Mouse (Mus musculus): ENCODE data around the gene Trip10. TPM values are rescaled to one million over a fixed set of nuclear protein-coding genes. Genes with fewer than 3 reads are reported as not detected.

Gene Trip10
- polyA plus RNA-seq, 1 experiment from 2014 or later = 23.6 TPM

GRCm38 (mm10) chr17:57258191-57258590 is 8.9 kb downstream of the Trip10 start:
- Histone ChIP-seq H3K36me3 (ENCODE audit: control insufficient read depth, insufficient read depth, low read length) (peaks cover 16% of the 10 kb centered on the region; the same call in 1 of the 2 replicates), H3K9me3 (ENCODE audit: control insufficient read depth, low read length) (no peaks in the 10 kb centered on the region), H3K27ac (ENCODE audit: low read depth, low read length) (no peak overlapping the region), H3K4me3 (ENCODE audit: low read depth, low read length) (no peak overlapping the region), H3K4me2 (no peak overlapping the region), H3K9ac (ENCODE audit: low read length) (no peak overlapping the region), H3K27me3 (ENCODE audit: control insufficient read depth, insufficient read depth, low read length) (no peaks in the 10 kb centered on the region), H3K4me1 (ENCODE audit: control insufficient read depth, insufficient read depth, low read length) (no peaks in the 10 kb centered on the region)
- DNase-seq (ENCODE audit: low spot score, missing footprints) (peak; percentile 37), ATAC-seq (ENCODE audit: low FRiP score) (no peak)
- 89% methylated on average over 3 of the region's 3 CpGs for WGBS

GRCm38 (mm10) chr17:57259742-57260141 is 10.5 kb downstream of the Trip10 start:
- H3K27me3 ChIP-seq (ENCODE audit: control insufficient read depth, insufficient read depth, low read length) = no peaks in the 10 kb centered on the region
- no peaks in the 10 kb centered on the region for H3K9me3 ChIP-seq (ENCODE audit: control insufficient read depth, low read length)
- peaks cover 11% of the 10 kb centered on the region; the same call in 1 of the 2 replicates for H3K36me3 ChIP-seq (ENCODE audit: control insufficient read depth, insufficient read depth, low read length)
- no peak overlapping the region for H3K4me2 ChIP-seq
- WGBS = 96% methylated on average over 8 of the region's 8 CpGs
- H3K4me1 ChIP-seq (ENCODE audit: control insufficient read depth, insufficient read depth, low read length) = no peaks in the 10 kb centered on the region
- ATAC-seq (ENCODE audit: low FRiP score) (no peak), DNase-seq (ENCODE audit: low spot score, missing footprints) (peak; percentile 6)
- no peak overlapping the region for H3K4me3 ChIP-seq (ENCODE audit: low read depth, low read length)
- no peak overlapping the region for H3K27ac ChIP-seq (ENCODE audit: low read depth, low read length)
- no peak overlapping the region for H3K9ac ChIP-seq (ENCODE audit: low read length)

- no peak overlapping the region for H3K9ac ChIP-seq (ENCODE audit: low read length)
- no peak overlapping the region for H3K27ac ChIP-seq (ENCODE audit: low read depth, low read length)
- ATAC-seq (ENCODE audit: low FRiP score) = no peak
- DNase-seq (ENCODE audit: low spot score, missing footprints) = peak; percentile 28
- H3K4me3 ChIP-seq (ENCODE audit: low read depth, low read length) = no peak overlapping the region
- no peaks in the 10 kb centered on the region for H3K27me3 ChIP-seq (ENCODE audit: control insufficient read depth, insufficient read depth, low read length)
- WGBS = 88% methylated on average over 9 of the region's 9 CpGs
- no peak overlapping the region for H3K4me2 ChIP-seq
- no peaks in the 10 kb centered on the region for H3K9me3 ChIP-seq (ENCODE audit: control insufficient read depth, low read length)
- H3K36me3 ChIP-seq (ENCODE audit: control insufficient read depth, insufficient read depth, low read length) = peaks cover 8% of the 10 kb centered on the region; the same call in 1 of the 2 replicates
- no peaks in the 10 kb centered on the region for H3K4me1 ChIP-seq (ENCODE audit: control insufficient read depth, insufficient read depth, low read length)
Measured at GRCm38 (mm10) chr17:57260351-57260750, 11.1 kb downstream of the Trip10 start.

- ATAC-seq (ENCODE audit: low FRiP score) (no peak), DNase-seq (ENCODE audit: low spot score, missing footprints) (no peak)
- no peak overlapping the region for H3K4me3 ChIP-seq (ENCODE audit: low read depth, low read length)
- no peak overlapping the region for H3K4me2 ChIP-seq
- no peak overlapping the region for H3K9ac ChIP-seq (ENCODE audit: low read length)
- H3K27ac ChIP-seq (ENCODE audit: low read depth, low read length) = no peak overlapping the region
- no peaks in the 10 kb centered on the region for H3K9me3 ChIP-seq (ENCODE audit: control insufficient read depth, low read length)
- H3K4me1 ChIP-seq (ENCODE audit: control insufficient read depth, insufficient read depth, low read length) = no peaks in the 10 kb centered on the region
- 94% methylated on average over 4 of the region's 4 CpGs for WGBS
- peaks cover 8% of the 10 kb centered on the region; the same call in 1 of the 2 replicates for H3K36me3 ChIP-seq (ENCODE audit: control insufficient read depth, insufficient read depth, low read length)
- no peaks in the 10 kb centered on the region for H3K27me3 ChIP-seq (ENCODE audit: control insufficient read depth, insufficient read depth, low read length)
Measured at GRCm38 (mm10) chr17:57261286-57261685, 12.0 kb downstream of the Trip10 start.

GRCm38 (mm10) chr17:57261796-57262195 is 12.5 kb downstream of the Trip10 start:
- DNase-seq (ENCODE audit: low spot score, missing footprints) (no peak), ATAC-seq (ENCODE audit: low FRiP score) (no peak)
- no peak overlapping the region for H3K27ac ChIP-seq (ENCODE audit: low read depth, low read length)
- 52% methylated on average over 1 of the region's 1 CpGs for WGBS
- no peak overlapping the region for H3K4me3 ChIP-seq (ENCODE audit: low read depth, low read length)
- no peaks in the 10 kb centered on the region for H3K27me3 ChIP-seq (ENCODE audit: control insufficient read depth, insufficient read depth, low read length)
- H3K9me3 ChIP-seq (ENCODE audit: control insufficient read depth, low read length) = no peaks in the 10 kb centered on the region
- H3K9ac ChIP-seq (ENCODE audit: low read length) = no peak overlapping the region
- H3K4me1 ChIP-seq (ENCODE audit: control insufficient read depth, insufficient read depth, low read length) = no peaks in the 10 kb centered on the region
- H3K4me2 ChIP-seq = no peak overlapping the region
- H3K36me3 ChIP-seq (ENCODE audit: control insufficient read depth, insufficient read depth, low read length) = peaks cover 7% of the 10 kb centered on the region; the same call in 1 of the 2 replicates

GRCm38 (mm10) chr17:57262901-57263550 is 13.8 kb downstream of the Trip10 start:
- 0 out of 2 replicates have a peak, but pooled peaks cover 3% of the 10 kb centered on the region for H3K36me3 ChIP-seq (ENCODE audit: control insufficient read depth, insufficient read depth, low read length)
- DNase-seq (ENCODE audit: low spot score, missing footprints) = peak; percentile 49

GRCm38 (mm10) chr17:57264164-57264563 is 14.9 kb downstream of the Trip10 start:
- ATAC-seq (ENCODE audit: low FRiP score) (no peak), DNase-seq (ENCODE audit: low spot score, missing footprints) (peak; percentile 78)
- Histone ChIP-seq H3K4me2 (no peak overlapping the region), H3K27me3 (ENCODE audit: control insufficient read depth, insufficient read depth, low read length) (no peaks in the 10 kb centered on the region), H3K27ac (ENCODE audit: low read depth, low read length) (no peak overlapping the region), H3K4me1 (ENCODE audit: control insufficient read depth, insufficient read depth, low read length) (no peaks in the 10 kb centered on the region), H3K9me3 (ENCODE audit: control insufficient read depth, low read length) (no peaks in the 10 kb centered on the region), H3K9ac (ENCODE audit: low read length) (no peak overlapping the region), H3K36me3 (ENCODE audit: control insufficient read depth, insufficient read depth, low read length) (no peaks in the 10 kb centered on the region), H3K4me3 (ENCODE audit: low read depth, low read length) (no peak overlapping the region)
- WGBS = 87% methylated on average over 2 of the region's 2 CpGs

More at GRCm38 (mm10) chr17:57262901-57263550, 13.8 kb downstream of the Trip10 start:
- Histone ChIP-seq H3K9ac (ENCODE audit: low read length) (no peak overlapping the region), H3K4me2 (no peak overlapping the region), H3K27ac (ENCODE audit: low read depth, low read length) (no peak overlapping the region), H3K9me3 (ENCODE audit: control insufficient read depth, low read length) (no peaks in the 10 kb centered on the region), H3K4me3 (ENCODE audit: low read depth, low read length) (no peak overlapping the region), H3K4me1 (ENCODE audit: control insufficient read depth, insufficient read depth, low read length) (no peaks in the 10 kb centered on the region), H3K27me3 (ENCODE audit: control insufficient read depth, insufficient read depth, low read length) (no peaks in the 10 kb centered on the region)
- 91% methylated on average over 17 of the region's 17 CpGs for WGBS
- ATAC-seq (ENCODE audit: low FRiP score) = no peak

- 27% methylated on average over 21 of the region's 22 CpGs for WGBS
- H3K4me2 ChIP-seq = no peak overlapping the region
- no peak overlapping the region for H3K9ac ChIP-seq (ENCODE audit: low read length)
- H3K4me3 ChIP-seq (ENCODE audit: low read depth, low read length) = no peak overlapping the region
- no peaks in the 10 kb centered on the region for H3K36me3 ChIP-seq (ENCODE audit: control insufficient read depth, insufficient read depth, low read length)
- no peaks in the 10 kb centered on the region for H3K27me3 ChIP-seq (ENCODE audit: control insufficient read depth, insufficient read depth, low read length)
- no peaks in the 10 kb centered on the region for H3K4me1 ChIP-seq (ENCODE audit: control insufficient read depth, insufficient read depth, low read length)
- ATAC-seq (ENCODE audit: low FRiP score) (no peak), DNase-seq (ENCODE audit: low spot score, missing footprints) (peak; percentile 68)
- no peaks in the 10 kb centered on the region for H3K9me3 ChIP-seq (ENCODE audit: control insufficient read depth, low read length)
- no peak overlapping the region for H3K27ac ChIP-seq (ENCODE audit: low read depth, low read length)
Measured at GRCm38 (mm10) chr17:57264972-57265945, 16.0 kb downstream of the Trip10 start.

Measured in midbrain, embryonic 11.5 days (tissue).